Mouse (Mus musculus): ENCODE results near the gene Mesp1. TPM values are rescaled to one million over a fixed set of nuclear protein-coding genes. Genes with fewer than 3 reads are reported as not detected.
A peak's percentile ranks its signal among the peaks of the same experiment; 100 is the strongest.

Mesp1 gene
- polyA plus RNA-seq, 1 experiment from 2014 or later = 0.44 TPM

- H3K4me3 ChIP-seq (ENCODE audit: low read length) = no peak overlapping the region
Measured at GRCm38 (mm10) chr7:79780647-79781626, 12.7 kb downstream of the Mesp1 start.

GRCm38 (mm10) chr7:79771561-79772512, 21.8 kb downstream of the Mesp1 start:
- Histone ChIP-seq H3K4me1 (ENCODE audit: control insufficient read depth, insufficient read depth, low read depth, low read length) (no peaks in the 10 kb centered on the region), H3K4me3 (ENCODE audit: low read length) (no peak overlapping the region), H3K9ac (ENCODE audit: low read depth, low read length) (no peak overlapping the region), H3K36me3 (ENCODE audit: control insufficient read depth, insufficient read depth, low read length) (no peaks in the 10 kb centered on the region), H3K9me3 (ENCODE audit: control insufficient read depth, low read length) (no peaks in the 10 kb centered on the region), H3K27me3 (replicated peaks; ENCODE audit: control insufficient read depth, insufficient read depth, low read length) (no peaks in the 10 kb centered on the region), H3K4me2 (ENCODE audit: low read length) (no peak overlapping the region), H3K27ac (ENCODE audit: low read depth, low read length) (no peak overlapping the region)
- no peak for ATAC-seq
- WGBS = 43% methylated on average over 15 of the region's 15 CpGs

More at GRCm38 (mm10) chr7:79780647-79781626, 12.7 kb downstream of the Mesp1 start:
- Histone ChIP-seq H3K9ac (ENCODE audit: low read depth, low read length) (peak overlapping the region; percentile 33; the same call in 1 of the 2 replicates), H3K4me2 (ENCODE audit: low read length) (peak overlapping the region; percentile 35), H3K36me3 (ENCODE audit: control insufficient read depth, insufficient read depth, low read length) (no peaks in the 10 kb centered on the region), H3K27ac (ENCODE audit: low read depth, low read length) (no peak overlapping the region), H3K9me3 (ENCODE audit: control insufficient read depth, low read length) (no peaks in the 10 kb centered on the region), H3K27me3 (replicated peaks; ENCODE audit: control insufficient read depth, insufficient read depth, low read length) (no peaks in the 10 kb centered on the region), H3K4me1 (ENCODE audit: control insufficient read depth, insufficient read depth, low read depth, low read length) (no peaks in the 10 kb centered on the region)
- peak; percentile 72 for ATAC-seq
- WGBS = 29% methylated on average over 16 of the region's 16 CpGs

- H3K4me2 ChIP-seq (ENCODE audit: low read length) = no peak overlapping the region
- H3K9ac ChIP-seq (ENCODE audit: low read depth, low read length) = no peak overlapping the region
- H3K27me3 ChIP-seq (replicated peaks; ENCODE audit: control insufficient read depth, insufficient read depth, low read length) = no peaks in the 10 kb centered on the region
- no peaks in the 10 kb centered on the region for H3K9me3 ChIP-seq (ENCODE audit: control insufficient read depth, low read length)
- no peaks in the 10 kb centered on the region for H3K4me1 ChIP-seq (ENCODE audit: control insufficient read depth, insufficient read depth, low read depth, low read length)
- H3K27ac ChIP-seq (ENCODE audit: low read depth, low read length) = no peak overlapping the region
- no peak for ATAC-seq
- WGBS = 84% methylated on average over 3 of the region's 3 CpGs
- no peaks in the 10 kb centered on the region for H3K36me3 ChIP-seq (ENCODE audit: control insufficient read depth, insufficient read depth, low read length)
- no peak overlapping the region for H3K4me3 ChIP-seq (ENCODE audit: low read length)
Measured at GRCm38 (mm10) chr7:79769664-79770063, 23.9 kb downstream of the Mesp1 start.

GRCm38 (mm10) chr7:79765991-79766390, 27.6 kb downstream of the Mesp1 start:
- Histone ChIP-seq H3K27me3 (replicated peaks; ENCODE audit: control insufficient read depth, insufficient read depth, low read length) (no peaks in the 10 kb centered on the region), H3K4me2 (ENCODE audit: low read length) (no peak overlapping the region), H3K9ac (ENCODE audit: low read depth, low read length) (no peak overlapping the region), H3K9me3 (ENCODE audit: control insufficient read depth, low read length) (no peaks in the 10 kb centered on the region), H3K4me1 (ENCODE audit: control insufficient read depth, insufficient read depth, low read depth, low read length) (no peaks in the 10 kb centered on the region), H3K27ac (ENCODE audit: low read depth, low read length) (no peak overlapping the region), H3K36me3 (ENCODE audit: control insufficient read depth, insufficient read depth, low read length) (no peaks in the 10 kb centered on the region), H3K4me3 (ENCODE audit: low read length) (no peak overlapping the region)
- ATAC-seq = no peak
- 47% methylated on average over 1 of the region's 1 CpGs for WGBS

DNA sequence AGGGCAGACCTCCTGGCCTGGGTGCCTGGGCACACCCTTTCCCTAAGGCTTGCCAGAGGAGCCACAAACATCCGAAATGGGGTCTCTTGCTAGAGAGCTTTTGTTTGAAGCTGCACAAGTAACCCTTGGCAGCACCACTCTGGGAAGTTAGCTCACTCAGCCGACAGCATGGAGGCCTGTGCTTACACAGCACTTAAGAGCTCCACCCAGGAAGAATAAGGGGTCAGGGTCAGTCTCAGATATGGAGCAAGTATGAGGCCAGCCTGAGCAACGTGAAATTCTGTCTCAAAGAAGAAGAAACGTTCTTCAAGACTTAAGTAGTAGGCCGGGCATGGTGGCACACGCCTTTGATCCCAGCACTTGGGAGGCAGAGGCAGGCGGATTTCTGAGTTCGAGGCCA, 31.5 kb downstream of the Mesp1 start:
- no peaks in the 10 kb centered on the region for H3K4me1 ChIP-seq (ENCODE audit: control insufficient read depth, insufficient read depth, low read depth, low read length)
- ATAC-seq = no peak
- H3K4me2 ChIP-seq (ENCODE audit: low read length) = no peak overlapping the region
- no peak overlapping the region for H3K9ac ChIP-seq (ENCODE audit: low read depth, low read length)
- H3K9me3 ChIP-seq (ENCODE audit: control insufficient read depth, low read length) = no peaks in the 10 kb centered on the region
- no peaks in the 10 kb centered on the region for H3K27me3 ChIP-seq (replicated peaks; ENCODE audit: control insufficient read depth, insufficient read depth, low read length)
- H3K4me3 ChIP-seq (ENCODE audit: low read length) = no peak overlapping the region
- H3K27ac ChIP-seq (ENCODE audit: low read depth, low read length) = no peak overlapping the region
- H3K36me3 ChIP-seq (ENCODE audit: control insufficient read depth, insufficient read depth, low read length) = no peaks in the 10 kb centered on the region
- WGBS = 77% methylated on average over 8 of the region's 8 CpGs

DNA sequence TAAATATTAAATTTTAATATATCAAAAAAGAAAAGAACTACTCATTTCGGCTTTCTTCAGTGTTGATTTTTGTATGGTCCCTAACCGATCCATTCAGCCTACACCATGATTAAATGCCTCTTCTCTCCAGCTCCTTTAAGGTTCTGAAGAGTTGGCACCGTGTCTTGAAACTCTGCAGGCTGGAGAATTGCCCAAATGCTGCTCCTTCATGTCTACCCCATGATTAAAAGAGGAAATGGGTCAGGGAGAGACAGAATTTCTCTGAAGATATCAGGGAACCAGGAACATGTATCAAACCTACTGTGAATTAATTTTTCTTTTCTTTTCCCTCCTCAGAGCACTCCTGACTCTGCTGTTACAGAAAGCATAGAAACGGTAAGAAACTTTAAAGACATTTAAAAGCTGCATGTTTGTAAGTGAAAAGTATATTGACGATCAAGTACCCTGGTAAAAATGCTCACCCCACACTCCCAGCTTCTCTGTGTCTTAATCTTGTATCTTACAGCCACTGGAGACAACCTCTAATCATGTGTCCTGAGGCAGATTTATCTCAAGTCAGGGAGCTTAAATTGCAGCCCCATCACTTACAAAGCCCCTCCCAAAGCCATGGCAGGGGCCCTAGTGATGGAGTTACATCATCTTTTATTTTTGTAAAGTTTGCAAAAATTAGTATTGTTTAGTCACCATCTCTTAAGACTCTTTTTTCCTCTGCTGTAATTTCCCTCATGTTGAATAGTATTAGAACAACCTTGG, 32.3 kb downstream of the Mesp1 start:
- ATAC-seq = no peak
- Histone ChIP-seq H3K9me3 (ENCODE audit: control insufficient read depth, low read length) (no peaks in the 10 kb centered on the region), H3K36me3 (ENCODE audit: control insufficient read depth, insufficient read depth, low read length) (no peaks in the 10 kb centered on the region), H3K9ac (ENCODE audit: low read depth, low read length) (no peak overlapping the region), H3K4me1 (ENCODE audit: control insufficient read depth, insufficient read depth, low read depth, low read length) (no peaks in the 10 kb centered on the region), H3K4me3 (ENCODE audit: low read length) (no peak overlapping the region), H3K4me2 (ENCODE audit: low read length) (no peak overlapping the region), H3K27me3 (replicated peaks; ENCODE audit: control insufficient read depth, insufficient read depth, low read length) (no peaks in the 10 kb centered on the region), H3K27ac (ENCODE audit: low read depth, low read length) (no peak overlapping the region)
- 82% methylated on average over 5 of the region's 5 CpGs for WGBS

- Histone ChIP-seq H3K27ac (ENCODE audit: low read depth, low read length) (no peak overlapping the region), H3K36me3 (ENCODE audit: control insufficient read depth, insufficient read depth, low read length) (no peaks in the 10 kb centered on the region), H3K27me3 (replicated peaks; ENCODE audit: control insufficient read depth, insufficient read depth, low read length) (no peaks in the 10 kb centered on the region), H3K4me2 (ENCODE audit: low read length) (no peak overlapping the region), H3K9ac (ENCODE audit: low read depth, low read length) (no peak overlapping the region), H3K4me1 (ENCODE audit: control insufficient read depth, insufficient read depth, low read depth, low read length) (no peaks in the 10 kb centered on the region), H3K4me3 (ENCODE audit: low read length) (no peak overlapping the region), H3K9me3 (ENCODE audit: control insufficient read depth, low read length) (no peaks in the 10 kb centered on the region)
- no peak for ATAC-seq
Measured at GRCm38 (mm10) chr7:79759766-79760165, 33.8 kb downstream of the Mesp1 start.

DNA sequence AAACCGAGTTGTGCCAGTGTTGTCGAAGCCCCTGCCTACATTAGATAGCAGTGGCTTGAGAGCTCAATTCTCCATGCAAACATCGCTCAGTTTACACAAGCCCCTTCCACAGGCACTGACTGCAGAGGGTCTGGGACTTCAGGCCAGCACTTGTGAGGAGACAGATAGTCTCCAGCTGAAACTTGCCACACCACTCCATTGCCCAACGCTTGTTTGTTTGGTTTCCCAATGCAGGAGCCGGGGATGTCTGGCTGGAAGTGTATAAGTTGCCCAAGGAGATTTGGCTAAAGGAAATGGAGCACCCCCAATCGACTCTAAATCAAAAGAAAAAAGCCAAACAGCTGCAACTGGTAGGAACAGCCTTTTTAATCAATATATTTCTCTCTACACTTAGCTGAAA, 35.4 kb downstream of the Mesp1 start:
- Histone ChIP-seq H3K9me3 (ENCODE audit: control insufficient read depth, low read length) (no peaks in the 10 kb centered on the region), H3K4me2 (ENCODE audit: low read length) (no peak overlapping the region), H3K4me3 (ENCODE audit: low read length) (no peak overlapping the region), H3K27ac (ENCODE audit: low read depth, low read length) (no peak overlapping the region), H3K9ac (ENCODE audit: low read depth, low read length) (no peak overlapping the region), H3K4me1 (ENCODE audit: control insufficient read depth, insufficient read depth, low read depth, low read length) (no peaks in the 10 kb centered on the region), H3K36me3 (ENCODE audit: control insufficient read depth, insufficient read depth, low read length) (no peaks in the 10 kb centered on the region), H3K27me3 (replicated peaks; ENCODE audit: control insufficient read depth, insufficient read depth, low read length) (no peaks in the 10 kb centered on the region)
- no peak for ATAC-seq
- 77% methylated on average over 6 of the region's 6 CpGs for WGBS

All from hindbrain, embryonic 16.5 days (tissue).